Mouse (Mus musculus) embryo, embryonic 11 days (tissue): ENCODE measurements around the gene Rd3l.

Source experiments
- DNase-seq: peaks from one replicate; pipeline ENCODE4 v3.0.0-alpha.2; 2015

Rd3l gene

GRCm38 (mm10) chr12:111980887-111981367, at the start of gene Rd3l:
Rd3l (minus strand) TSS chr12:111981317.
- DNase-seq, result no peak

DNA sequence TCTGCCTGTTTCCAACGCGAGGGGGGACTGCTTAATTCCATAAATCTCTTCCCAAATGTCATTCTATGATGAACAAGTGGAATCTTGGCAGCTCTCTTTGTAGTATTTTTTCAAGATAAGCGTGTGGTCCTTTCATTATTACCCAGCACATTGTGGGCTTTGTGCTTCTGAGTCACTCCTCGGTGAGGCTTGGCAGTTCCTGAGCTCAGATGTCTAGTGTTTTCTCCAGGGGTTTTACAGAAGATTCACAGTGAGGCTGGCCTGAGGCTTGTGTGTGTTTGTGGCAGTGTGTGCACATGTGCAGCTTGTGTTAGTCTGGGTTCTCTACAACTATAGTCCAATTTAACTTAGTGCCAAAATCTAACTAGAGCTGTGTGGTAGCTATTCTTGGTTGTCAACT, 46.3 kb upstream of the Rd3l start:
- no peak for DNase-seq

DNA sequence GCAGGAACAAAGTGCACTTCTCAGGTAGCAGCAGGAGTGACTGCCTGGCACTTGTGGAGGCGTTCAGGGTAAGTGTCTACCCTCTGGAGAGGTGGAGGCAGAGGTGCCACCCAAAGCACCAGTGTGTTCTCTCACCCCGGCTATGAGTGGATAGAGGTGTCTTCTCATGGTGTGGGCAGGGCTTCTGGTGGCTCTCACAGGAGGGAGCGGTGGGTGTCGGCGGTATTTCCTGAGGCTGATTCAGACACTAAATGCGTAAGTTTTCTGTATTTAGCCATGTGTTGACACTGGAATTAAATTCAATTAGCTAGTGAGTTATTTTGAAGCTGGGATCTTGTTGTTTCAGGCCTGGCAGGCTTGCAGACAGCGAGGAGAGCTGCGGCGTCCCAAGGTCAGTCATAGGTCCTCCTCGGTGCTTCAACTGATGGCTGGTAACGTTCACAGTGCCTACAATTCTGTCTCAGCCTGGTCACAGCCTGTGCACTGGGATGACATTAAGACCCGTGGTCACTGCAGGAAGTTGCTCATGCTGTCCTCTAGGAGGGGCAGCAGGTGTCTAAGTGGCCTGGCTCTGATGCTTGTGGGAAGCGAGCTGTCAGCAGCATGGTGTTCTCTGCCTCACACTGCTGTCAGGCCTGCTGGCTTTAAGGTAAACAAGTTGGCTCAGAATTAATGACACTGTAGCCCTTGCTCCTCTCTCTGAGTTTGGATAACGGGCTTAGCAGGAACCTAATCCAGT, 45.0 kb upstream of the Rd3l start:
- DNase-seq, result no peak

GRCm38 (mm10) chr12:112025457-112025856, 44.3 kb upstream of the Rd3l start:
- DNase-seq, result no peak

- DNase-seq, result no peak
These were observed 43.6 kb upstream of the Rd3l start for GRCm38 (mm10) chr12:112024581-112025310.

GRCm38 (mm10) chr12:112023306-112023705, 42.2 kb upstream of the Rd3l start:
- no peak for DNase-seq

DNA sequence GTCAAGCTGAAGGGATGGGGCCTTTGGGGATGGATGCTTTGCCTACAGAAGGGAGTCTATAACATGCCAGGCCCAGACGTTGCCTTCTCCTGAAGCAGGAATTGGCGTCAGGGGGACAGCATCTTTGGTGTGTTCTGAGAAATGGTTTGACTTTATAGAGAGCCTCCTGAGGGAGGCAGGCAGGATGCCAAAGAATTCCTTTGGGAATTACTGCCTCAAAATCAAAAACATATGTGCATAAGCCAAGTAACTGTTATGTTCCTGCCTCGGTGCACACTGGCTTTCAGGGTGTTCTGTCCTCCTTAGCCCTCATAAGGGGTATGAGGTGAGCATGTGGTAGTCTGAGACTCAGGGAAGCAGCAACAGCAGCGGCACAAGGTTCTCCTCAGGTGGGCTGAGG, 35.2 kb upstream of the Rd3l start:
- no peak for DNase-seq

DNA sequence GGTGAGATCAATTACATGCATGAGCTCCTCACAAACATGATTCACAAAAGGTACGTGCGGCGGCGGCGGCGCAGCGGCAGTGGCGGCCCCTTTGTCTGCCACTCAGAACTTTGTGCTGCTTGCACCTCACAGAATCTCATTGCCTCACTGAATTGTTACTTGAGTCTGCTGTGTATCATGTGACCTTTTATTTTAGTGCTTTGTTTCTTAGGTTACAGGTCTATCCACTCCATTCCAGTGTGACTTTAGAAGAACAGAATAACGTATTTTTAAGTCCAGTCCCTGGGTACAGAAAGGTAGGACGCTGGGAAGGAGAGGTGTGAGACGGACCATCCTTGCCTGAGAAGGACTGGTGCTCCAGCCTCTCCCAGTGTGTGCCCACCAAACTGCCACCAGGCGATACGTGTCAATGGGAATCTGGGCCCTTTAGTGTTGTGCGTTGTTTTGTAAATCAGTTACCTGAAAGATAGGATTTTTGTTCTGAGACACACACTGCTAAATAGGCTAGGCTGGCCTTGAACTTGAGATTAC, 32.2 kb upstream of the Rd3l start:
- DNase-seq, result peak; percentile 63

GRCm38 (mm10) chr12:112012511-112013270, 31.6 kb upstream of the Rd3l start:
- peak; percentile 66 for DNase-seq

DNA sequence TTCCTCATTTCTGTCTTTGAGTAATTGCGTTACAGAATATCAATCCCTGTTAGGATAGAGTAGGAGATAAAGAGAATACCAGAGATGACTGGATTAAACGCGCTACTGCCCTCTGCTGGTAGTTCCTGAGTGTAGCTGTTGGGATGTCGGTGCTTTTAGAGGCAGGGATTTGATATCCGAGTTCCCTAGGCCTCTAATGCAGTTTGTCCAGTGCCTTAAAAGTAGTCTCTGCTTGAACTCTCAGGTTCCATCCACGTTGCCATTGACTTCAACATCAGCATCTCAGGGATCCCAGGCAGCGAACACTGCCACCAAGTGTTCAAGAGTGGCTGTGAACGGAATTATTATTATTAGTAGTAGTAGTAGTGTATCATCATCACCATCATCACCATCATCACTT, 20.1 kb upstream of the Rd3l start:
- peak; percentile 82 for DNase-seq

DNA sequence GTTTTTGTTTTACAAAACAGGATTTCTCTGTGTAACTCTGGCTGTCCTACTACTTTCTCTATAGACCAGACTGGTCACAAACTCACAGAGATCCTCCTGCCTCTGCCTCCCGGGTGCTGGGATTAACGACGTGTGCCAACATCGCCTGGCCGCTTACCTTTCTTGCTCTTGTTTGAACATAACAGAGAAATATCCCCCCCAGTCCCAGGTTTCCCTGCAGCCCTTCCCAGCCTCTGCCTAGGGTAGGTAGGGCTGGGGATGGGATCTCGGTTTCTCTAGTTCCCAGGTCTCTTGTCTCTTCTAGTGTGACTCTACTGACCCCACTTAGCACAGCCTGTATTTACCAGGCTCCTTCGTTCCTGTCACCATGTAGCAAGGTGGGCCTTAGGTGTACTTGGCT, 18.6 kb upstream of the Rd3l start:
- DNase-seq, result no peak

- no peak for DNase-seq
These were observed 14.0 kb upstream of the Rd3l start for GRCm38 (mm10) chr12:111995161-111995560.

DNA sequence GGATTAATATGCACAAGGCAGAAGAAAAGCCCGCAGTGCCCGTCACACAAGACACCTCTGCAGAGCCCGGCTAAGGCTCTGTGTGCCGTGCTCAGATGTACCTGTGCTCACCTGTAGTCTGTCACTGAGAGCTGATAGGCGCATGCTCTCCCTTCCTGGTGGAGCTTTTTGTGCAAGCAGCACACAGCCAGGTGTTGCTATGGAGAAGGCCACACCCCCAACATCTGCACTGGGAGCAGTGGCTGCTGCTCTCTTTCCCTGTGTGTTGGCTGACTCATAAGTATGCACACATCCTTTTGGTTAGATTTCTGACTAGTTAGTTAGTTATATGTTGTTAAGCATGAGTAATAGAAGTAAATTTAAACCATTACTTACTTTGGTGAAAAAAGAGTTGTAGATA, 11.5 kb upstream of the Rd3l start:
- DNase-seq, result no peak

- DNase-seq, result no peak
These were observed 5.6 kb upstream of the Rd3l start for GRCm38 (mm10) chr12:111986756-111987155.

DNA sequence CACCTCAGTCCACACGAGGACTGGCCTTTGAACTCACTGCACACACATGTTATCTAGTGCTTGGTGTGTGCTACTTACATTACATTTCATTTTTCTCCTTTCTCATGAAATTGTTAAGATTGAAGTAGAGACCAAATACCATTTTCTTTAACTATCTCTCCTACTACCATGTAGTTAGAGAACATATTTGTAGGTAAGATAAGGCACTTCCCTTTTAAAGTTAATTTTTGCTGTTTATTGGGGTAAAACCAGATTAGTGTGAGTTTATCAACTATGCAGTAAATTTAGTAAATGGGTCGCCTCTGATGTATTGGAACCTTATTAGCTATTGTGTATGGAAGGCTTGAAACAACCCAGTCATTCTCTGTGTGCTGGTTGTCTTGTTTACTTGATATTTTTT, 2.0 kb upstream of the Rd3l start:
- DNase-seq, result no peak

DNA sequence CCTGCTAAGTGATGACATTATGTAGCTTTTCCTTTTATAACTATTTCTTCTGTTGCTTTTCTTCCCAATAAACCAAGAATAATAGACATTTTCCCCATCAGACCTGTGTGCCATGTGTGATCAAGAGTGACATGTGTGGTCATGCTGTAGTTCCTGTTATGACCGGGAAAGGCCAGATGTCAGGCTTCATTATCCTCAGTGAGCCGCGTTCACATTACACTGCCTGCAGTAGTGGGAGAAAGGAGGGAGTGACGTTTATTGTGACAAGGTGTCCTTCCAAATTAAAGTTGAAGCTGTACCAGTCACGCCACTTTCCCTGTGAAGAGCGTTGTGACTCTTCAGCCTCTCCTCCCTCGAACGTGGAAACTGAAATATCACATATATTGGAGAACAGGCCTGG, 714 bp upstream of the Rd3l start:
- DNase-seq, result no peak

- DNase-seq, result no peak
These were observed 2.8 kb downstream of the Rd3l start for GRCm38 (mm10) chr12:111978274-111978673.

DNA sequence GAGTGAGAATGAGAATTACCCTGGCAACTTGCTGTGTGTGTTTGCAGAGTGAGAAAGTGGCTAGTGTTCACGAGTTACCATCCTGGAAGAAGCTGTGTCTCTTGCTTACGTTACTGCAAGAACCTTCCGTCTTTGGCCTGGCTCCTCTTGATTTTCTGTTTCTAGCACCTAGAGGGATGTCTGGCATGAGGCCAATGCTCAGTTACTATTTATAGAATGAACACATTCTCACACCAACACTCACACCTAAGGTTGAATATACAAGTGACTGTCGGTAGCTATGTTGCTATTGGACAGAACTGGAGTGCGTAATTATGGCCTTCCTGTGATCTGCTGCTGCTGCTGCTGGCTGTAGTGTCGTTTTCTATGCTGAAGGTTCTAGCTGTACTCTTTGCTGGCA, 4.0 kb downstream of the Rd3l start:
- DNase-seq, result no peak

- no peak for DNase-seq
These were observed 6.5 kb downstream of the Rd3l start for GRCm38 (mm10) chr12:111974578-111974977.

GRCm38 (mm10) chr12:111972504-111972903, 8.6 kb downstream of the Rd3l start:
- no peak for DNase-seq

- DNase-seq, result no peak
These were observed 9.9 kb downstream of the Rd3l start, which contains the start of gene Tdrd9 for GRCm38 (mm10) chr12:111971231-111971686. Tdrd9 (plus strand) TSS chr12:111971559.

- DNase-seq, result no peak
These were observed 11.0 kb downstream of the Rd3l start for GRCm38 (mm10) chr12:111970085-111970484.

DNA sequence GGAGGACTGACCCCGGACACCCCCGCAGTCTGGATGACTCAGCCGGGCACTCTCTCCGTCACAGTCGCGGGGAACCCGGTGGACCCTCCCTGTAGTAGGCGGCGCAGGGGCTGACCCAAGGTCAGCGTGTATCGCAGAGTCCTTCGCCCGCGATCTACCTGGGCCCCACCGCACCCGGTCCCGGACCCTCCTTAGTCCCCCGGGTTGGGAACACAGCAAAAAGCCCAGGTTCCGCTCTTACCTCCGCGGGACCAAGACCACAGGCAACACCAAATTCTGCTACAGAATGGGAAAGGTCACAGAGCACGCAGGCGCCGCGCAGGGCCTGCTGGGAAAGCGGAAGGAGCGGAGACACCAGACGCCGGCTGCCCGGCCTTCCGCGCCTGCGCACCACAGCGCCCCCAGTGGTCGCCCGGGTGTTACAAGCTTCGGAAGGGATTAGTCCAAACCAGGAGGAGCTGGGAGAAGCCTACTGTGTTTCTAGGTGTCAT, 14.4 kb downstream of the Rd3l start, which contains the start of gene Atp5mpl:
TSS of gene Atp5mpl (minus strand) at position 295 of the 491 bp plus-strand sequence.
- peak; percentile 94 for DNase-seq
